8 mouse cellular contexts compared by ENCODE assay signal in genomic region chr4:66403708-66404200, GRCm38 (mm10). TPM values are rescaled to one million over a fixed set of nuclear protein-coding genes. Genes with fewer than 3 reads are reported as not detected.
A peak's percentile ranks its signal among the peaks of the same experiment; 100 is the strongest.
DNase-seq lines count a peak whose midpoint lies in the region; ATAC-seq and TF ChIP-seq lines count a peak whose summit lies in the region.

No protein-coding gene starts in this region.

- H3K9ac ChIP-seq in lung, embryonic 14.5 days: peak overlapping the region; percentile 59
- H3K9ac ChIP-seq in midbrain, embryonic 12.5 days (replicated peaks): peak overlapping the region; percentile 89

- ATAC-seq in lung, embryonic 14.5 days (ENCODE audit: insufficient read depth): peak; percentile 33; the same call in 1 of the 2 replicates
- ATAC-seq in granulocyte monocyte progenitor cell, adult 5-6 weeks (replicated peaks; ENCODE audit: poor library complexity, severe bottlenecking): peak; percentile 46
- ATAC-seq in midbrain, embryonic 12.5 days (ENCODE audit: low FRiP score, low read depth): peak; percentile 66
- no peak; the same call in 1 of the 2 replicates for ATAC-seq in erythroid progenitor cell, adult 5-6 weeks (replicated peaks; ENCODE audit: low FRiP score, poor library complexity, severe bottlenecking)

- WGBS in lung, embryonic 14.5 days: under 1% methylated on average over 48 of the region's 51 CpGs
- WGBS in midbrain, embryonic 12.5 days: under 1% methylated on average over 31 of the region's 51 CpGs

- no peak overlapping the region for H3K27ac ChIP-seq in lung, embryonic 14.5 days (ENCODE audit: low read depth)
- H3K27ac ChIP-seq in midbrain, embryonic 12.5 days (replicated peaks): peak overlapping the region; percentile 73

- no peaks in the 10 kb centered on the region for H3K36me3 ChIP-seq in lung, embryonic 14.5 days (ENCODE audit: insufficient read depth)
- no peaks in the 10 kb centered on the region for H3K36me3 ChIP-seq in midbrain, embryonic 12.5 days

- no peak for TF ChIP-seq CTCF in lung, embryonic 14.5 days (IDR thresholded peaks at IDR 0.05; ENCODE audit: low read depth)

- peak overlapping the region; percentile 64 for H3K4me3 ChIP-seq in lung, embryonic 14.5 days (ENCODE audit: low read depth, low read length)
- H3K4me3 ChIP-seq in midbrain, embryonic 12.5 days: peak overlapping the region; percentile 90

- peak overlapping the region; percentile 93 for H3K4me2 ChIP-seq in lung, embryonic 14.5 days
- H3K4me2 ChIP-seq in midbrain, embryonic 12.5 days (replicated peaks): peak overlapping the region; percentile 90

- H3K9me3 ChIP-seq in lung, embryonic 14.5 days (ENCODE audit: low read depth, low read length): no peaks in the 10 kb centered on the region
- no peaks in the 10 kb centered on the region for H3K9me3 ChIP-seq in midbrain, embryonic 12.5 days

- H3K27me3 ChIP-seq in lung, embryonic 14.5 days (ENCODE audit: insufficient read depth, low read length): peaks cover 34% of the 10 kb centered on the region
- H3K27me3 ChIP-seq in midbrain, embryonic 12.5 days: peaks cover 50% of the 10 kb centered on the region

- peak; percentile 47 for DNase-seq in lung, embryonic 14.5 days
- no peak for DNase-seq in lung, postnatal 36 days
- peak; percentile 81 for DNase-seq in cerebellum, adult 9-11 months
- peak; percentile 17 to 50 for DNase-seq in layer of hippocampus, postnatal 25 days (ENCODE audit: extremely low spot score in 1 of 2, low spot score in 1 of 2)
- DNase-seq in testis, postnatal 14 days (ENCODE audit: low spot score): peak; percentile 6

- no peaks in the 10 kb centered on the region for H3K4me1 ChIP-seq in lung, embryonic 14.5 days (ENCODE audit: insufficient read depth)
- peaks cover 18% of the 10 kb centered on the region for H3K4me1 ChIP-seq in midbrain, embryonic 12.5 days

RNA-seq across cellular contexts. Expression of gene Astn2, which starts 0.7 kb away (rescaled TPM):
- 1.1 and 1.2 TPM in 2 replicates for polyA plus RNA-seq in lung, embryonic 14.5 days (2014; fragmentation: Nextera tagmentation; extraction: Ambion mirVana)
- total RNA-seq in granulocyte monocyte progenitor cell, adult 5-6 weeks (2014; fragmentation: Nextera tagmentation): not detected in 2 replicates
- total RNA-seq in granulocyte monocyte progenitor cell, adult 5-6 weeks (2017): not detected in 2 replicates
- 10 to 100 TPM; 23.1 to 26.2 TPM for total RNA-seq in layer of hippocampus, postnatal 25 days (2021)
- polyA plus RNA-seq in midbrain, embryonic 12.5 days (2016; fragmentation: Nextera tagmentation; extraction: Ambion mirVana): 2.3 TPM in 2 replicates
- total RNA-seq in erythroid progenitor cell, adult 5-6 weeks (2015; ENCODE audit: low replicate concordance): not detected in 2 replicates
- 0.26 TPM in 1 of 2 replicates, not detected in the other for total RNA-seq in erythroid progenitor cell, adult 5-6 weeks (2017; ENCODE audit: low replicate concordance)

Comparison
In these comparisons a context has a peak if more than half of its experiments do, and no peak if none do; other contexts are left out.
1. RNA of gene Astn2, which starts 0.7 kb away (total RNA-seq): 23.1 to 26.2 TPM in layer of hippocampus, postnatal 25 days; not detected in granulocyte monocyte progenitor cell, adult 5-6 weeks and 0.26 TPM in erythroid progenitor cell, adult 5-6 weeks; every median in the first group is over 10 times any median in the second.